Mouse (Mus musculus): ENCODE measurements at regions not wholly inside any gene's neighbourhood (a gene's known extent, or its start where the extent isn't known, plus 50 kb on each side); places are given as distances from the start of the nearest gene placed in this dataset.

DNA sequence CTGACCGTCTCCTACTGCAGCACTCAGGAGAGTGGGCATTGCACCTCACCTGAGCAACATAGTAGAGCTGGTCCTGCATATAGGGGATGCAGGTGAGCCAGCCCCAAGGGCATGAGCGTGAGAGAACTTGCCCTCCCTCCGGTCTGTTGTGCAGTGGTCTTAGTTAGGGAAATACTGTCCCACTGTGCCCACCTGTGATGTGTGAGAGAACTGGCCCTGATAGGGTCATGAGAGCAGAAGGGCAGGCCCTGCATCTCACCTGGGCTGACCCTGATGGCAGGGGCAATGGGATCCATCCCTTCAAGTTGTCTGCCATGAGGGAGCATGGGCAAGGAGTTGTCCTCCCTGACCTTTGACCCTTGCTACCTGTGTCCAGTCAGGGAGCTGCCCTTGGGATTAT lies 305.3 kb downstream of the Rapgef2 start:
- TF ChIP-seq CTCF (IDR thresholded peaks at IDR 0.05; ENCODE audit: low read depth, low read length) (no peak), GATA1 (IDR thresholded peaks at IDR 0.05; ENCODE audit: borderline replicate concordance, low read length) (no peak), GATA2 (IDR thresholded peaks at IDR 0.05; ENCODE audit: borderline replicate concordance, low read depth, low read length) (no peak), TAL1 (conservative IDR thresholded peaks at IDR 0.05; ENCODE audit: low read depth, low read length) (no peak), POLR2AphosphoS5 (IDR thresholded peaks at IDR 0.05; ENCODE audit: insufficient replicate concordance, low read depth, low read length) (no peak)
